Mouse (Mus musculus): ENCODE data around the gene Twnk. TPM values are rescaled to one million over a fixed set of nuclear protein-coding genes. Genes with fewer than 3 reads are reported as not detected.

The Twnk gene
- total RNA-seq, 2 experiments from 2014 or later = 6.3 to 6.5 TPM

DNA sequence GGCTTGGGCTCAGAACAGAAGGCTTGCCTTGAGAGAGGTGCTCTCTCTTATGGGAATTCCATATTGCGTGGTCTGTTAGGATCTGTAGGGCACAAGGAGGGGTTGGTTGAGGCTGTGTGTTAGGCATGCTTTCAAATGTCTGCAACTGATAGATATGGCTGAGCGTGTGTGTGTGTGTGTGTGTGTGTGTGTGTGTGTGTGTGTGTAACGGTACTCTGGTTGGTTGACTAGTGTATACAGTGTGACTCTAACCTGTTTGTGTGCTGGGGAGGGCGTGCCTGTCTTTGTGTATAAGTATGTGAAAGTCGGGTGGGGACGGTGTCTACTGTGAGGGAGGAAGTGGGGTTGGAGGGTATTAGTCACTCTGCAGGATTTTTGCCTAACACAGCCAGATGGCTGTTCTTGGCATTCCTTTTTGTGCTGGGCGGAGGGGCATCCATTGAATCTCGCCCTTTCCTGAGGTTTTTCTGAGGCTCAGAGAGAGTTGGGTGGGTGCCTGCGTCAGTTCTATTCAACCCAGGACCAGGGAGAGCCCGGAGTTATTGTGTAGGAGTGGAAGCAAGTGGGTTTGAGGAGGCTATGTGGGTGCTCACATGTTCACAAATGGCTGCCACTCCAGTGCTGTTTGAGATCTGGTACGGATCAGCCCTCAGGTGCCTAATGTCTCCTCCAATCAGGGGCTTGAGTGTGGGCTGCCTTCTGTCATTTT lies 42.6 kb downstream of the Twnk start:
- peak; percentile 69 for ATAC-seq (ENCODE audit: poor library complexity, severe bottlenecking)

DNA sequence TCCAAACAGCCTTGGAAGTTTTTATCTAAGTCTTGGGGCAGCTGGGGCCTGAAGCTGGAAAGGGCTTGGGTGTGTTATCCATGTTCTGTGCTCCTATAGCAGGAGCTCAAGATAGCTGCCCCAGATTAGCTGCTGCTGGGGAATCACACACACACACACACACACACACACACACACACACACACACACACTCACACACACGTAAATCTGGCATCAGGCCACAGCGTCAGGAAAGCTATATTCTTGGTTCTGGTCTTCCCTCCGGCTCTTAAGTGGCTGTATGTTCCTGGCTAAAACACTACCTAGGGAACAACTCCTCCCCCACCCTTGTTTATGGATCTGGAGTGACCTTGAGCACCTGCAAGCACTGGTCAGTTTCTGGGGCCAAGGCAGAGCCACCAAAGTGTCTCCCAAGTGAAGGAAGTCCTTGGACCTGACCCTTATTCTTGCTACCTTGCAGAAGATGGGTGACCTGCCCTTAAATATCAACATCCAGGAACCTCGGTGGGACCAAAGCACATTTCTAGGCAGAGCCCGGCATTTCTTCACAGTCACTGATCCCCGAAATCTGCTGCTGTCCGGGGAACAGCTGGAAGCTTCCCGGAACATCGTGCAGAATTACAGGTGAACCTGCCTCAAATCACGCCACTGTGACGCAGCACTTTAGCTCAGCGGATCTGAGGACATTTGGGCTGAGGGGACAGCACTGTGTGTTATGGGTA lies 43.3 kb downstream of the Twnk start:
- no peak for ATAC-seq (ENCODE audit: poor library complexity, severe bottlenecking)

DNA sequence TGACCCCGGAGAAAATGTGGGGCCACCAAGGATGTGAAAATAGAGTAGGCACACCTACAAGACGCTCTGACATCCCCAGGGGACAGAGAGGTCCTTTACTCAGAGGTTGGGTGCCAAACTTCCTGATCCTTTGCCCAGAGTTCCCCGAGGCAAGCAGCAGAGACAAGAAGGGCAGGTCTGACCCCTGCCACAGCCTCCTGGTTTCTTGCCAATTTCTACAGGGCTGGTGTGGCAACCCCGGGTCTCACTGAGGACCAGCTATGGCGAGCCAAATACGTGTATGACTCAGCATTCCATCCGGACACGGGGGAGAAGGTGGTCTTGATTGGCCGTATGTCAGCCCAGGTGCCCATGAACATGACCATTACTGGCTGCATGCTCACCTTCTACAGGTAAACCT lies 44.1 kb downstream of the Twnk start:
- ATAC-seq (ENCODE audit: poor library complexity, severe bottlenecking) = no peak

DNA sequence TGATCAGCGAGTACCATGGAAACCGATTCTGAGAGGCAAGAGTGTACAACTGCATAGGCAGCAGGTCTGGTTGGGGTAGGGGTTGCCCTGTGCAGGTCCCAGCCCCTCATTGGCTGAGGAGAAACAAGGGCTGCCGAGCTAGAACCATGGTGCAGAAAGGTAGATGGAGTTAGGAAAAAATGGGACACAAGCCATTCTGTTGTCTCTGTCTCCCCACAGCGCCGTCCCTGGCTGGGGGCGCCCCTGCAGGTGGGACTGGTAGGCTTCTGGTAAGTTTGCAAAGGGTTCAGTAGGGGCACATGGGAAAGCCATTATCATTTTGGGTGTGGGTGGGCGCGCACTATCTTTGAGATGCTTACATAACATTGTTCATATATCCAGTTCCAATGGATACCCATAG lies 48.0 kb downstream of the Twnk start:
- no peak for ATAC-seq (ENCODE audit: poor library complexity, severe bottlenecking)

DNA sequence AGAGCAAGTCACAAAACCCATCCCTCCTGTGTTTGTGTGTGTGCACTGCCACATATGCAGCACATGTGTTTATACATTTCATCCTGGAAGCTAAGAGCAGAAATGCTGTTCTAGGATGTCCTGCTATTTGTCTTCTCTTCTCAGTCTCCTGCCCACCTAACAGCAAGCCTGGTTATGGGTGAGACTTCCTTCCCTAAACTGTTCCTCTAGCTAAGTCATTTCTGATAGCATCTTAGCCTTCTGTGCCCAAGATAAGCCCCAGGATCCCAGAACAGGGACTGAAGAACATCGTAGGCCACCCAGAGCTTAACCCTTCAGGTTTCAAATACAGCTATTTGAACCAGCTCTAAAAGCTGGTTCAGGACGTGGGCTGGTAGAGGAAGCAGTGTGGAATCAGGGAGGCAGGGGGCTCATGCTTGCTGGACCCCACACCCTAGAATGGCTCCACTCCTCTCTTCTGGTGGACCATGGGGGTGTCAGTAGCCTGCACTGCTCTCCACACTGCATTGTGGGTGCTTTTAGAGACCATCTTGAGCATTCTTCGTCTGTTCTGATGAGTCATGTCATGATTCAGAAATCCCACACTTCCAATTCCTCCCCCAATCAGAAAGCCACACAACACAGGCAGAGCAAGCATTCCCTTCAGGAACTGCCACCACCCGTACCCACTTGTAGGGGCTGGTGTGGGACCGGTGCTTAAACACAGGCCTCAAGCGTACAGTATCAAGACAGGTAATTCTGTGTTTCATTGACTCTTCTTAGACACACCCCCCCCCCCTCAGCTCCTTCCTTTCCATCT lies 49.6 kb downstream of the Twnk start:
- no peak for ATAC-seq (ENCODE audit: poor library complexity, severe bottlenecking)

DNA sequence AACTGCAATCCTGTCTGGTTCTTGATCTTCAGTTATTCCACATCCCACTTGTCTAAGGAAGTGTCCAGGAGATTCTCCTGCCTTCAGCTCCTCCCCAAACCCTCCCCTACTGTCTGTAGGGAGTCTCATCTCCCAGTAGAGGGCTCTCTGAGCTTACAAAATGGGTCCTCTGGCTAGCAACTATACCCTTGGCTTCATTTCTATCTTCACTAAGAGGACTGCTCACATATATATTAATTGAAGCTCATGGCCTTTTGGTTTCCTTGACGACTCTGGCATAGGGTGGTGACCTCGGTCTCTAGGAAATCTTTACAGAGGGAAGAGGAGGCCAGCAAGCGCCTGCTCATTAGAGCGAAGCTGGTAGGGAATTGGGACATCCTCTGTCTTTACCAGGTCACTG lies 50.9 kb downstream of the Twnk start:
- ATAC-seq (ENCODE audit: poor library complexity, severe bottlenecking) = peak; percentile 45

DNA sequence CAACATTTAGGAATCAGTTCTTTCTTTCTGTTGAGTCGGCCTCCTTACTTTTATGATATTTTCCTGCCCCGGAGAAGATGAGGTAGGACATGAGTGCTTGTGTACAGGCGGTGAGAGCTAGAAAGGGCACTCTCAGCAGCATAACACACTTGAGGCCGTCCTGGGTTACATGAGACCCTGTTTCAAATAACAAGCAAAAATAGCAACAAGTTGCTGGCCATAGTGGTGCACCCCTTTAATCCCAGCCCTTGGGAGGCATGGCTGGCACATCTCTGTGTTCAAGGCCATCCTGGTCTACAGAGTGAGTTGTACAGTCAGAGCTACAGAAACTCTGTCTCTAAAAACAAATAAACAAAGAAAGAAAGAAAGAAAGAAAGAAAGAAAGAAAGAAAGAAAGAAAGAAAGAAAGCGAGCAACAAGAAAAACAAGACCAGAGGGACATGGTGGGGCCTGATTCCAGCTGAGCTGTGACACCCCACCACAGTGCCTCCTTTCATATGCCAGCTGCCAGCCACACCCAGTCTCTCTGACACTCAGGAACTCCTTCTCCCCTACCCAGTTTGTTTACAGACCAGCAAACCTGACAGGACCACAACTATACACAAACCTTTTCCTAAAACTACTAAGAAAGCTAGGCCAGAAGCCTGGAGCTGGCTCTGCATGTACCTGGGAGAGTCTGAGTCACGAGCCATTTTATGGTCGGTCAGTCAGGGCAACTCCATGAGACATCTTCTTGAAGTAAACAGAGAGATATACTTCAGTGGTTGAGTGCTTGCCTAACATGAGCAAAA lies 51.6 kb downstream of the Twnk start:
- no peak for ATAC-seq (ENCODE audit: poor library complexity, severe bottlenecking)

DNA sequence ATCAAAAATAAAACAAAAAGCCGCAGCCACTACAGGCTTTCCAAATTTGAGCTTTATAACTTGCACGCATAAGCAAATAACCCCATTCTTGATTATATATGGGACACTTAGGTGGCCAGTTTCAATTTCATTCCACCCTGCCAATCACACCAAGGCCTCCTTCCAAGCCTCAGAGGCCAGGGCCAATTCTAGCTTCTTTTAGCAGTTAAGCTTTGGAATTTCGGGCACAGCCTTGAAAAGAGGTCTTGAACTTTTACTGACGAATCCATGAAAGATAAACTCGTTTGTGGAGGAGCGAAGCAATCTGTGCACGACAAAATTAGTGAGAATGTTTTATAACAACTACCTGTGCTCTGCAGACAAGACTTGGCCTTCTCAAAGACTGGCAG lies 52.3 kb downstream of the Twnk start:
- no peak for ATAC-seq (ENCODE audit: poor library complexity, severe bottlenecking)

DNA sequence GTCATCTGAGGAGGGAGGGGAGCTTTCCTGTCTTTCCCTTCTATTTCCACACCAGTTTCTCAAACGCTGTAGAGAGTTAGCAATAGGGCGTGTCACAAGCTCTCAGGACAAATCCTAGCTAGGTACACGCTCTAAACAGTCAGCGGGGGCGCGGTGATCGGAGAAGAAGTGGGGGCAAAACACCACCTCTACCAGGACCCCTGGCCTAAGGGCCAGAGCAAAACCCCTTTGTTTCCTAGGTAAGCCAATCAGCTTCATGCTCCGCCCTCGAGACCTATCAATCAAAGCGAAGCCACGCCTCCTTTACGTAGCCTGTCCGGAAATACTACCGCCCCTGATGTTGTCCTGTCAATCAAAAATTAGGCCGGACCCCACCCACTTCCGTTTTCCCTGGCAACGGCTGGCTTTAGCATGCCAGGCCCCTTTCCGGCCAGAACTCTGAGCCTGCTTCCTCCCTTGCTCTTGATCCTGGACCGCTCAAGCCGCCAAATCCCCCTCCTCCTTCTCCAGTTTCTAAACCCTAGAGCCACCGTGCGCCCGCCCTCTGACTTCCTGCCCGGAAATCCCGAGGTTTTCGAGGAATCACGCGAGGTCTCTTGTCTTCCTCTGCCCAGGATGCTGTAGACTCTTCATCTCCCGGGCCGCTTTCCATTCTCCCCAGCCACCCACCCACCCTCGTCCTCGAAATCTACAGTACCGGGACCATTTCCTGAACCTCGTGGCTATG lies 52.8 kb downstream of the Twnk start:
- ATAC-seq (ENCODE audit: poor library complexity, severe bottlenecking) = peak; percentile 89

DNA sequence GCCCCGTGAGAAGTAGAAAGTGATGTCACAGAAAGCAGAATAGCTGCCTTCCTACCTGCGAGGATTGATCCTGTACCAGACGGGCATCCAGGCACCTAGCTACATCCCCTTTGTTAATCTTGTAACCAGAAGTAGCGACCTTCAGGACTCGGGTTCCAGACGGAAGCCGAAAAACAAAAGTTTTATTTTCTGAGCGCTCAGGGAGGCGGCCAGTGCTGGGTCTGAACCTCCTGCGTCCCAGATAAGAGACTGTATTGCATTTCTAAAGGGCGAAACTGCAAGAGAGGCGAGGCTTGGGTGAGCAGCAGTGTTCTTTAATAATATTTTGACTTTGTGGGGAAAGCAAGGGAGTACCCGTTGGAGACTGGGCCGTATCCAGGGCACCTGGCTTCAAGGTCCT lies 53.4 kb downstream of the Twnk start:
- ATAC-seq (ENCODE audit: poor library complexity, severe bottlenecking) = no peak

Other genes starting within 250 kb of the Twnk start
- gene Pax2, start 249.6 kb upstream of the Twnk start, total RNA-seq (2015) = not detected in 2 replicates
- not detected in 2 replicates for gene Pax2, start 249.6 kb upstream of the Twnk start, total RNA-seq (2017)
- gene Slf2, start 74.5 kb upstream of the Twnk start, total RNA-seq (2015) = 27.8 and 30.1 TPM in 2 replicates
- gene Slf2, start 74.5 kb upstream of the Twnk start, total RNA-seq (2017) = 36.3 and 43.2 TPM in 2 replicates
- not detected in 2 replicates for gene Sema4g, start 16.6 kb upstream of the Twnk start, total RNA-seq (2015)
- not detected in 2 replicates for gene Sema4g, start 16.6 kb upstream of the Twnk start, total RNA-seq (2017)
- gene Mrpl43, start 779 bp downstream of the Twnk start, total RNA-seq (2015) = 35.9 and 47.9 TPM in 2 replicates
- 25.3 and 29.3 TPM in 2 replicates for gene Mrpl43, start 779 bp downstream of the Twnk start, total RNA-seq (2017)
- gene Lzts2, start 8.8 kb downstream of the Twnk start, total RNA-seq (2015) = 0.32 and 0.36 TPM in 2 replicates
- gene Lzts2, start 8.8 kb downstream of the Twnk start, total RNA-seq (2017) = 0.37 and 0.51 TPM in 2 replicates
- gene Pdzd7, start 40.1 kb downstream of the Twnk start, total RNA-seq (2015) = not detected in 2 replicates
- not detected in 2 replicates for gene Pdzd7, start 40.1 kb downstream of the Twnk start, total RNA-seq (2017)
- 36.9 and 40.7 TPM in 2 replicates for gene Sfxn3, start 41.8 kb downstream of the Twnk start, total RNA-seq (2015)
- gene Sfxn3, start 41.8 kb downstream of the Twnk start, total RNA-seq (2017) = 9.4 and 10.0 TPM in 2 replicates
- 0.23 TPM in 1 of 2 replicates, not detected in the other for gene Kazald1, start 69.6 kb downstream of the Twnk start, total RNA-seq (2015)
- gene Kazald1, start 69.6 kb downstream of the Twnk start, total RNA-seq (2017) = 0.41 TPM in 1 of 2 replicates, not detected in the other
- not detected in 2 replicates for gene Tlx1, start 145.0 kb downstream of the Twnk start, total RNA-seq (2015)
- gene Tlx1, start 145.0 kb downstream of the Twnk start, total RNA-seq (2017) = not detected in 2 replicates
- not detected in 2 replicates for gene Lbx1, start 230.1 kb downstream of the Twnk start, total RNA-seq (2015)
- gene Lbx1, start 230.1 kb downstream of the Twnk start, total RNA-seq (2017) = not detected in 2 replicates